Mouse (Mus musculus) cerebellum, adult 2 months (tissue): Measurements from ENCODE around the gene Trappc10.

Experiments used
- CTCF ChIP-seq: fragments of 200-500 bp; IDR thresholded peaks from 2 replicates; pipeline ENCODE4 v1.5.1; 2011; ENCODE audit warnings: low read depth, mild to moderate bottlenecking, control low read depth, low read length, moderate library complexity, borderline replicate concordance; ENCODE audit not compliant: insufficient read depth
- POLR2A ChIP-seq: fragments of 200-500 bp; IDR thresholded peaks from 2 replicates; pipeline ENCODE4 v1.6.1; 2011; ENCODE audit warnings: low read length, control low read depth, borderline replicate concordance; ENCODE audit not compliant: insufficient read depth

DNA sequence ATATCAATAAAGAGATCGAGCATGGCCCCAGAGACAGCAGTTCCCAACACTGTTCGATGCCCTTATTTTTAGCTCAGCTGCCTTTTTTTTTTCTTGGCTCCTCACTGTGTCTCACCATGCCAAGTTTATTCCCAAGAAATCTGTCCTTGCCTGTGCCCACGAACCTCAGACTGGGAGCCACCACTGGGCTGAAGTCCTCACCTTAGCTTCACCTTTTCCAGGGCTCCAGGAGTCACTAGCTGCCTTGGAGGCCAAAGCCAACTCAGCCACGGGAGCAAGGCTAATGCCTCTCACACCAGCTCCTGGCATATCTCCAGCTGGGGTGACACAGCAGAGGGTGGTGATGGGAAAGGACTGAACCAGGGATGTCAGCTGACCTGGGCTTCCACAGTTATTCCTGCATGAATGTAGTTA lies 11.2 kb upstream of the Trappc10 start:
- TF ChIP-seq POLR2A (no peak), CTCF (no peak)
